Mouse (Mus musculus): ENCODE data around the gene Hspa2. TPM values are rescaled to one million over a fixed set of nuclear protein-coding genes. Genes with fewer than 3 reads are reported as not detected.

Gene Hspa2
- polyA plus RNA-seq, 1 experiment from 2014 or later: 4.2 TPM

DNA sequence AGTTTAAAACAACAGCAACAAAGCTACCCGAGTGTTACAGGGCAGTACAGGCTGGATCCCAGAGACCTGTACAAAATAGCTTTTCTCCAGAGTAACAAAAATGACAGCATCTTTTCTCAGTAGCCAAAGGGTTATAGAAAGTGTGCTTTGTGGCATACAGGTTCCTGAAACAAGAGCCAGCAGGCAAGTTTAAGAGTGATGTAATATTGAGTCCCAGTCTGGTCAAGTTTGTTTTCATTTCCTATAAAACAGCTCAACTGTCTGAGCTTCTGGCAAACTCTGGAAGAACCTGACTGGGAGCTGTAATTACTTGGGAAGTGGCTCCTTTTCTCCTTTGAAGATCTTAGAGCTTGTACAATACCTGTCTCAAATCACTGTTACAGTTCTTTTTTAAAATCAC lies 3.2 kb downstream of the Hspa2 start:
- ATAC-seq (replicated peaks; ENCODE audit: low FRiP score): no peak
- no peak overlapping the region for H3K27ac ChIP-seq (ENCODE audit: low read depth, low read length)
- H3K9me3 ChIP-seq (ENCODE audit: control insufficient read depth, low read length): no peaks in the 10 kb centered on the region
- H3K36me3 ChIP-seq (ENCODE audit: control insufficient read depth, insufficient read depth, low read length): no peaks in the 10 kb centered on the region
- no peak overlapping the region for H3K4me2 ChIP-seq
- DNase-seq (ENCODE audit: low spot score): no peak
- no peak overlapping the region for H3K9ac ChIP-seq (ENCODE audit: low read depth, low read length)
- H3K27me3 ChIP-seq (replicated peaks; ENCODE audit: control insufficient read depth, insufficient read depth, low read length): peaks cover 33% of the 10 kb centered on the region
- H3K4me3 ChIP-seq (ENCODE audit: low read depth, low read length): no peak overlapping the region
- H3K4me1 ChIP-seq (replicated peaks; ENCODE audit: control insufficient read depth, insufficient read depth, low read length): peaks cover 15% of the 10 kb centered on the region
- WGBS: 52% methylated on average over 1 of the region's 1 CpGs

DNA sequence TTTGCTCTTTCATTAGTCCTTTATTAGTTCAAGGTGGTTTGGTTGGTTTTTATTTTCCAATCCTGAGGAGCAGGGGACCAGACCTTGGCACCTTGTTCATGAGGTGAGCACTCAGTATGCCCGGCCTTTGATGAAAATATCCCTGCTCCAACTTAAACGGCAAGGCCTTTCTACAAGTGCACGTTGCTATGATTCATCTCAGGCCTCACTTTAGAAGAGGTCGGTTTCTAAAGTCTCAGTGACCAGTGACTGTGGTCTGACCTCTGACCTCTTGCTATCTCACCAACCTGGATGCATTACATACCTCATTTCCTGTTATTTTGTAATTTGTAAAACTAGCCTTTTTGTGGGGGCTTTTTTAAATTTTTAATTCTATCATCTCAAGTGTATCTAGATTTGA lies 5.2 kb downstream of the Hspa2 start:
- Histone ChIP-seq H3K27ac (ENCODE audit: low read depth, low read length) (no peak overlapping the region), H3K4me1 (replicated peaks; ENCODE audit: control insufficient read depth, insufficient read depth, low read length) (peaks cover 15% of the 10 kb centered on the region), H3K9me3 (ENCODE audit: control insufficient read depth, low read length) (no peaks in the 10 kb centered on the region), H3K4me2 (no peak overlapping the region), H3K9ac (ENCODE audit: low read depth, low read length) (no peak overlapping the region), H3K4me3 (ENCODE audit: low read depth, low read length) (no peak overlapping the region), H3K27me3 (replicated peaks; ENCODE audit: control insufficient read depth, insufficient read depth, low read length) (peaks cover 33% of the 10 kb centered on the region), H3K36me3 (ENCODE audit: control insufficient read depth, insufficient read depth, low read length) (no peaks in the 10 kb centered on the region)
- DNase-seq (ENCODE audit: low spot score) (no peak), ATAC-seq (replicated peaks; ENCODE audit: low FRiP score) (no peak)
- WGBS: 49% methylated on average over 4 of the region's 4 CpGs

DNA sequence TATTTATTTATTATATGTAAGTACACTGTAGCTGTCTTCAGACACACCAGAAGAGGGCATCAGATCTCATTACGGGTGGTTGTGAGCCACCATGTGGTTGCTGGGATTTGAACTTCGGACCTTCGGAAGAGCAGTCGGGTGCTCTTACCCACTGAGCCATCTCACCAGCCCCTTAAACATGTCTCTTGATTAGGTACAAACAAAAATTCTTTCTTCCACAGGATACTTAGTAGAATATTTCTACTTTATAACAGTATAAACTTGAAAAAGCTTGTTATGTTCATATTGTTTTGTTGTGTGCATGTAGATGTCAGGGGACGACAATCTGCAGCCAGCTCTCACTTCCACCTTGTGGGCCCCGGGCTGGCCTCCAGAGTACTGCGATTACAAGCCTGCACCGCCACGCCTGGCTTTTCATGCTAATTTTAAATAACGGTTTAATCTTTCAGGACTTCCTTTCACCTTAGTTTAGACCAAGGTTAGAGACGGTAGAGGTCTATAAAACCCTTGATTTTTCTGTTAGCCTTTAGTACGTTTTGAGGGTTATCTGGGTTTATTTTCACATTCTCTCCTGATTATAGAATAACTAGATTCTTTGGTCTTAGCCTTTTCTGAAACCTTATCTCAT lies 11.5 kb downstream of the Hspa2 start:
- Histone ChIP-seq H3K27ac (ENCODE audit: low read depth, low read length) (no peak overlapping the region), H3K4me2 (no peak overlapping the region), H3K9me3 (ENCODE audit: control insufficient read depth, low read length) (peaks cover 4% of the 10 kb centered on the region), H3K4me1 (replicated peaks; ENCODE audit: control insufficient read depth, insufficient read depth, low read length) (no peaks in the 10 kb centered on the region; the same call in 1 of the 2 replicates), H3K4me3 (ENCODE audit: low read depth, low read length) (no peak overlapping the region), H3K27me3 (replicated peaks; ENCODE audit: control insufficient read depth, insufficient read depth, low read length) (peaks cover 8% of the 10 kb centered on the region), H3K9ac (ENCODE audit: low read depth, low read length) (no peak overlapping the region), H3K36me3 (ENCODE audit: control insufficient read depth, insufficient read depth, low read length) (no peaks in the 10 kb centered on the region)
- 76% methylated on average over 11 of the region's 12 CpGs for WGBS
- ATAC-seq (replicated peaks; ENCODE audit: low FRiP score): no peak
- no peak for DNase-seq (ENCODE audit: low spot score)

DNA sequence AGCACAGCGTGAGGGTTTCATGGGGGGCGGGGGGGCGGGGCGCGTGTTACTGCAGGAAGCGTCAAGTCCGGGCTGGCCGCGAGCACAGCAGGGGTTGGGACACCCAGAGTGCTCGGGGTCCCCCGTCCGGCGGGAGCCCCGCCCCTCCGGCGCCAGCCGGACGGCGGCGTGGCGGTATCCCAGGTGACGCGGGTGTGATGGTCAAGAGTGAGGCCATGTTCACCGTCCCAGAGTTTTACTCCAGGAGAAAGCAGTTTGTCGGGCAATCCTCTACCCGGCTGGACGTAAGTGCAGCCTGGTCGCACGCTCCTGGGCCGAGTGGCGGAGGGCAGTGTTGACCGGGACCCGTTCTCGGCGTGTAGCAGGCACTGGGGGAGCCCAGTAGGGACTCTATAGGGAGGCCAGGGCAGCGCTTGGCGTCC lies 13.5 kb downstream of the Hspa2 start, which contains the start of gene Ppp1r36:
Ppp1r36 (plus strand) TSS at position 106 of the 422 bp plus-strand sequence.
- no peaks in the 10 kb centered on the region; the same call in 1 of the 2 replicates for H3K4me1 ChIP-seq (replicated peaks; ENCODE audit: control insufficient read depth, insufficient read depth, low read length)
- ATAC-seq (replicated peaks; ENCODE audit: low FRiP score): peak; percentile 45; the same call in 1 of the 2 replicates
- H3K9ac ChIP-seq (ENCODE audit: low read depth, low read length): no peak within 1 kb of the TSS
- no peak within 1 kb of the TSS for H3K27ac ChIP-seq (ENCODE audit: low read depth, low read length)
- H3K9me3 ChIP-seq (ENCODE audit: control insufficient read depth, low read length): peaks cover 4% of the 10 kb centered on the region
- peak within 1 kb of the TSS; percentile 39 for H3K4me3 ChIP-seq (ENCODE audit: low read depth, low read length)
- H3K36me3 ChIP-seq (ENCODE audit: control insufficient read depth, insufficient read depth, low read length): no peaks in the 10 kb centered on the region
- peak; percentile 52 for DNase-seq (ENCODE audit: low spot score)
- peak within 1 kb of the TSS; percentile 67 for H3K4me2 ChIP-seq
- WGBS: 4% methylated on average over 37 of the region's 37 CpGs
- H3K27me3 ChIP-seq (replicated peaks; ENCODE audit: control insufficient read depth, insufficient read depth, low read length): peaks cover 8% of the 10 kb centered on the region

DNA sequence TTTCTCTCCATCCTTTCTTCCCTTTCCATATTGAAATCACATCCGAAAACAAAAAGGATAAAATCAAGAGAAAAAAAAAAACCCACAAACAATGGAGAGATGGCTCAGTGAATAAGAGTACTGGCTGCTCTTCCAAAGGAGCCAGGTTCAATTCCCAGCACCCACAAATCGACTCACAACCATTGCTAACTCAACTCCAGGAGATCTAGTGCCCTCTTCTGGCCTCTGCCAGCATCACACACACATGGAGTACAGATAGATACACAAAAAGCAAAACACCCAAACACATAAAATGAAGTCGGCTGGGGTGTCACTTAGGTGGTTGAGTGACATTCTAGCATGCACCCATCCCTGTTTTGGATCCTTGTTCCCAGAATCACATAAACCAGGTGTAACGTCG lies 14.4 kb downstream of the Hspa2 start:
- H3K27me3 ChIP-seq (replicated peaks; ENCODE audit: control insufficient read depth, insufficient read depth, low read length): peaks cover 8% of the 10 kb centered on the region
- no peaks in the 10 kb centered on the region; the same call in 1 of the 2 replicates for H3K4me1 ChIP-seq (replicated peaks; ENCODE audit: control insufficient read depth, insufficient read depth, low read length)
- no peaks in the 10 kb centered on the region for H3K36me3 ChIP-seq (ENCODE audit: control insufficient read depth, insufficient read depth, low read length)
- 89% methylated on average over 5 of the region's 5 CpGs for WGBS
- no peak overlapping the region for H3K27ac ChIP-seq (ENCODE audit: low read depth, low read length)
- H3K9me3 ChIP-seq (ENCODE audit: control insufficient read depth, low read length): peaks cover 4% of the 10 kb centered on the region
- H3K4me2 ChIP-seq: no peak overlapping the region
- no peak for DNase-seq (ENCODE audit: low spot score)
- no peak for ATAC-seq (replicated peaks; ENCODE audit: low FRiP score)
- H3K4me3 ChIP-seq (ENCODE audit: low read depth, low read length): no peak overlapping the region
- no peak overlapping the region for H3K9ac ChIP-seq (ENCODE audit: low read depth, low read length)

DNA sequence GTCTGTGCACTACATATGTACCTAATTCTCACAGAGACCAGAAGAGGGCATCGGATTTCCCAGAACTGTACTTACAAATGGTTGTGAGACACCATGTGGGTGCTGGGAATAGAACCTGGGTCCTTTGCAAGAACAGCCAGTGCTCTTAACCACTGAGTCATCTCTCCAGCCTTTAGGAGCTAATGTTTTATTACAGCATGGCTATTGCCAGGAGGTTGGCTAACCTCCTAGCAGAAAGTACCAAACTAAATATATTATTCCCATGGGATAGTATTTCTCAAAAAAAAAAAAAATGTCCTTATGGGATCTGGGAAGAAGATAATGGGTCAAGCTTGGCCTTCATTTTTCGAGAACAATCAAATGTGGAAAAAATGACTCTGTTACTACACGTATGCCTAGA lies 21.3 kb downstream of the Hspa2 start:
- WGBS: 85% methylated on average over 3 of the region's 3 CpGs
- H3K9ac ChIP-seq (ENCODE audit: low read depth, low read length): no peak overlapping the region
- H3K36me3 ChIP-seq (ENCODE audit: control insufficient read depth, insufficient read depth, low read length): no peaks in the 10 kb centered on the region
- no peaks in the 10 kb centered on the region for H3K4me1 ChIP-seq (replicated peaks; ENCODE audit: control insufficient read depth, insufficient read depth, low read length)
- no peaks in the 10 kb centered on the region for H3K9me3 ChIP-seq (ENCODE audit: control insufficient read depth, low read length)
- no peak overlapping the region for H3K4me2 ChIP-seq
- no peak for ATAC-seq (replicated peaks; ENCODE audit: low FRiP score)
- no peak overlapping the region for H3K27ac ChIP-seq (ENCODE audit: low read depth, low read length)
- no peak overlapping the region for H3K4me3 ChIP-seq (ENCODE audit: low read depth, low read length)
- DNase-seq (ENCODE audit: low spot score): no peak
- H3K27me3 ChIP-seq (replicated peaks; ENCODE audit: control insufficient read depth, insufficient read depth, low read length): no peaks in the 10 kb centered on the region

DNA sequence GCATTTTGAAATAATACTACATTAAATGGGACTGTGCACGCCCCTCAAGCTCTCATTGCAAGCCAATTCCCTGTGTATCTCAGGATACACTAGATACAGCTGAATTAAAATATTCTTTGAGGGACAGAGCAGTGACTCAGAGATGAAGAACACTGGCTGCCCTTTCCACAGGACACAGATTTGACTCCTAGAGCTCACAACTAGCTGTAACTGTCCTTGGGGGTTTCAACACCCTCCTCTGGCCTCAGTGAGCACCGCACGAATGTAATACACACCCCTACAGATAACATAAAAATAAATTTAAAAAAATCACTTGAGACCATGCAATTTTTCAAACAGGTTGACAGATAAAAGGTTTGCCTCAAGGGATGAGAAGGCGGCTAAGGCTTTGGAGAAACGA lies 23.6 kb downstream of the Hspa2 start:
- WGBS: 52% methylated on average over 5 of the region's 5 CpGs
- Histone ChIP-seq H3K4me1 (replicated peaks; ENCODE audit: control insufficient read depth, insufficient read depth, low read length) (no peaks in the 10 kb centered on the region), H3K27me3 (replicated peaks; ENCODE audit: control insufficient read depth, insufficient read depth, low read length) (no peaks in the 10 kb centered on the region), H3K9ac (ENCODE audit: low read depth, low read length) (no peak overlapping the region), H3K9me3 (ENCODE audit: control insufficient read depth, low read length) (no peaks in the 10 kb centered on the region), H3K4me3 (ENCODE audit: low read depth, low read length) (no peak overlapping the region), H3K36me3 (ENCODE audit: control insufficient read depth, insufficient read depth, low read length) (no peaks in the 10 kb centered on the region), H3K4me2 (no peak overlapping the region), H3K27ac (ENCODE audit: low read depth, low read length) (no peak overlapping the region)
- no peak for DNase-seq (ENCODE audit: low spot score)
- no peak for ATAC-seq (replicated peaks; ENCODE audit: low FRiP score)

DNA sequence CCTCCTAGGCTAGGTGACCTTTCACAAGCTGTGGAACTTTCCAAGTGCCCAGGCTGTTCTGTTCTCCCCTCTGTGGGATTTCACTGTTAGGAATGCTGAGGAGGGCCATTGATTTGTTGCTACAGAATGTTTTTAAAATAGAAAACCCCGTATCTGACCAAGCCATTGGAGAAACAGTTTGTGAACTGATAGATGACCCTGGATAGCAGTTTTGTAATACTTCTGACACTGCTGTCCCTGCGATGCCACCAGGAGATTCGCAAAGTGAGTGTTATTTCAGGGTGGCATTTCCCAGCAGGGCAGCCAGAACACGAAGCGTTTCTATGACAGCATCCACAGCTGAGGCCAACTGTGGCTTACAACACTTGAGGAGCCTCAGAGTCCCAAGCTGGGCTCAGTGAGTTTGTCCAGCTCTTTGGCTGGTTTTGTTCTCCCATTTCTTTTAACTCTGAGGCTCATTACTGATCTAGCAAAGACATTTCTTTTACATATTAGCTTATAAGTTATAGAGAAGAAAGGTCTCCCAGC lies 27.0 kb downstream of the Hspa2 start:
- no peaks in the 10 kb centered on the region for H3K4me1 ChIP-seq (replicated peaks; ENCODE audit: control insufficient read depth, insufficient read depth, low read length)

DNA sequence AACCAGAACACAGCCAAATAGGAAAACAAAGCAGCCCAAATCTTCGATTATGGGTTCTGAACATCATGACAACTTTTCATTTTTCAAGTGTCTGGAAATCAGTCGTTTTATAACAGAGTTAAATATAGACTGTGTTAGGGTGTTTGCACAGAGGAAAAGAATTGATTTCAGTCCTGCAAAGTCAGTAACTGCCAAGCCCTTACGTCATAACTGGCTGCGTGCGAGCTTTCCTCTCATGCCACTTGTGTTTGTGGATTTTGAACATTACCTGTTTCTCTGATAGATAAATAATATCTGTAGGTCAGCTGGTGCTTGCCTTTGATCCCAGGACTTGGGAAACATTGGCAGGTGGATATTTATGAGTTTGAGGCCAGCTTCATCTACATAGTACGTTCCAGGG lies 27.5 kb downstream of the Hspa2 start:
- peaks cover 24% of the 10 kb centered on the region for H3K27me3 ChIP-seq (replicated peaks; ENCODE audit: control insufficient read depth, insufficient read depth, low read length)
- H3K4me1 ChIP-seq (replicated peaks; ENCODE audit: control insufficient read depth, insufficient read depth, low read length): no peaks in the 10 kb centered on the region
- DNase-seq (ENCODE audit: low spot score) (no peak), ATAC-seq (replicated peaks; ENCODE audit: low FRiP score) (no peak)
- no peak overlapping the region for H3K9ac ChIP-seq (ENCODE audit: low read depth, low read length)
- H3K4me2 ChIP-seq: no peak overlapping the region
- no peak overlapping the region for H3K27ac ChIP-seq (ENCODE audit: low read depth, low read length)
- 77% methylated on average over 6 of the region's 6 CpGs for WGBS
- H3K4me3 ChIP-seq (ENCODE audit: low read depth, low read length): no peak overlapping the region
- H3K36me3 ChIP-seq (ENCODE audit: control insufficient read depth, insufficient read depth, low read length): no peaks in the 10 kb centered on the region
- no peaks in the 10 kb centered on the region for H3K9me3 ChIP-seq (ENCODE audit: control insufficient read depth, low read length)

More for the DNA sequence above, 27.0 kb downstream of the Hspa2 start:
- peaks cover 21% of the 10 kb centered on the region for H3K27me3 ChIP-seq (replicated peaks; ENCODE audit: control insufficient read depth, insufficient read depth, low read length)
- no peaks in the 10 kb centered on the region for H3K36me3 ChIP-seq (ENCODE audit: control insufficient read depth, insufficient read depth, low read length)
- no peak overlapping the region for H3K4me2 ChIP-seq
- WGBS: 51% methylated on average over 5 of the region's 5 CpGs
- DNase-seq (ENCODE audit: low spot score) (no peak), ATAC-seq (replicated peaks; ENCODE audit: low FRiP score) (no peak)
- H3K9ac ChIP-seq (ENCODE audit: low read depth, low read length): no peak overlapping the region
- no peaks in the 10 kb centered on the region for H3K9me3 ChIP-seq (ENCODE audit: control insufficient read depth, low read length)
- no peak overlapping the region for H3K4me3 ChIP-seq (ENCODE audit: low read depth, low read length)
- H3K27ac ChIP-seq (ENCODE audit: low read depth, low read length): no peak overlapping the region
